Mouse (Mus musculus) spleen, adult 2 months (tissue): Measurements from ENCODE around the gene Tdrd6. TPM values are rescaled to one million over a fixed set of nuclear protein-coding genes. Genes with fewer than 3 reads are reported as not detected.

Source experiments
- DNase-seq, 2 experiments: peaks; one replicate each; pipeline versions ENCODE4 v3.0.0 to v3.0.0-alpha.2; 2012 to 2021; ENCODE audit warnings: low spot score in 2 of 2, low read depth in 1 of 2
- H3K27ac ChIP-seq: fragments of 200-500 bp; 2 replicates; pipeline ENCODE4 v1.5.1; 2012; ENCODE audit warnings: low read length, inconsistent platforms; ENCODE audit not compliant: insufficient read depth
- H3K27me3 ChIP-seq: fragments of 200-500 bp; 2 replicates; pipeline ENCODE4 v1.6.1; 2012; ENCODE audit warnings: mild to moderate bottlenecking, moderate library complexity, low read length, inconsistent platforms; ENCODE audit not compliant: control insufficient read depth, insufficient read depth
- H3K36me3 ChIP-seq: fragments of 200-500 bp; 2 replicates; pipeline ENCODE4 v1.6.1; 2012; ENCODE audit warnings: mild to moderate bottlenecking, low read length, inconsistent platforms; ENCODE audit not compliant: control insufficient read depth, insufficient read depth
- H3K4me1 ChIP-seq: fragments of 200-500 bp; 2 replicates; pipeline ENCODE4 v1.6.1; 2011; ENCODE audit warnings: inconsistent platforms; ENCODE audit not compliant: control insufficient read depth, insufficient read depth, insufficient read length
- H3K4me3 ChIP-seq: fragments of 200-500 bp; 2 replicates; pipeline ENCODE4 v1.5.1; 2011; ENCODE audit warnings: mild to moderate bottlenecking, inconsistent platforms; ENCODE audit not compliant: insufficient read depth, insufficient read length; ENCODE audit errors: extremely low read depth
- CTCF ChIP-seq: fragments of 200-500 bp; IDR thresholded peaks from 2 replicates; pipeline ENCODE4 v1.5.1; 2011; ENCODE audit warnings: mild to moderate bottlenecking, inconsistent platforms; ENCODE audit not compliant: insufficient read depth, insufficient read length, insufficient replicate concordance; ENCODE audit errors: extremely low read depth
- POLR2A ChIP-seq: fragments of 200-500 bp; IDR thresholded peaks from 2 replicates; pipeline ENCODE4 v1.6.1; 2011; ENCODE audit warnings: low read depth, low read length, inconsistent platforms
- WGBS: fragments of 180-500 bp; shearing (Covaris S2); methylation state at CpG from one replicate; pipeline ENCODE4 v1.1.7; 2018; 5-methylcytosine and 5-hydroxymethylcytosine counted together
- polyA plus RNA-seq: library from polyadenylated mRNA; depleted of rRNA; stranded (reverse); fragments of >200 nt; gene quantifications from 2 replicates; pipeline ENCODE4 v1.2.3, GENCODE M21; 2012

Tdrd6 gene
- polyA plus RNA-seq, 1 experiment = not detected

DNA sequence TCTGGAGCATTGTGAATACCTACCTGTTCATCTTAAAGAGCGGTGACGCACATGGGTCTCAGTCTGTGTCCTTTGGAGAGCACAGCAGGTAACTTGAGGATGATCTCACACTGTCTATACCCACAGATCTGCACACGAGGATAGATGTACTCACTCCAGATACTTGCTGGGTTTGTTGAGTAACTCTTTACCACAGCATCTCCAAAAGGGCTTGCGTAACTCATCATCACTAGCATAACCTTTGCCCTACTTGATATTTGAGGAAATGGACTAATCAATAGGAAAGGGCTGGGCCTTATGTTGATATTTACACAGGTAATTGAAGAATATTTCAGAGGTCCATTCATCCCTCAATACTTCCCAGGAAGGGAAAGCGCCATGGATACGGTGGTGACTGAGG, 40.3 kb downstream of the Tdrd6 start:
- Histone ChIP-seq H3K27me3 (no peaks in the 10 kb centered on the region), H3K27ac (no peak overlapping the region), H3K4me3 (no peak overlapping the region), H3K4me1 (no peaks in the 10 kb centered on the region), H3K36me3 (no peaks in the 10 kb centered on the region)
- DNase-seq = no peak
- TF ChIP-seq POLR2A = no peak
- TF ChIP-seq CTCF = no peak
- WGBS = 84% methylated on average over 6 of the region's 6 CpGs

DNA sequence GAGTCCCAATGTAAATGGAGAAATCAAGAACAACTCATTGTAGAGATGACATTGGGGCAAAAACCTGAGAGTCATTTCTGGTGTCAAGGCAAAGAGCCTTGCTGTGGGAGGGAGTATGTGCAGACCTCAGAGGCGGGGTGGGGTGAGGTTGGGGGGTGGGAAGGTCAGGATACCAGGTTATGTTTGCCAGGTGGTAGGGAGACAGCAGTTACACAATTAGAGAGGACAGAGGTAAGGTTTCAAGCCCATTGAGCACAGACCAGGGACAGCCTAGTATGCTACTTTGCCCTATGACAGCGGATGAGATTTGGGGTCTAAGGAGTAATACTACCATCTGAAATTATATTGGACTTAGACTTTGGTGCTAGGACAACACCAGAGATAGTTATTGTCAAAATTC, 42.8 kb downstream of the Tdrd6 start:
- H3K27me3 ChIP-seq = no peaks in the 10 kb centered on the region
- DNase-seq = no peak
- no peak for TF ChIP-seq POLR2A
- no peak for TF ChIP-seq CTCF
- H3K27ac ChIP-seq = no peak overlapping the region
- H3K4me1 ChIP-seq = no peaks in the 10 kb centered on the region
- WGBS = 88% methylated on average over 2 of the region's 2 CpGs
- H3K36me3 ChIP-seq = no peaks in the 10 kb centered on the region
- H3K4me3 ChIP-seq = no peak overlapping the region

DNA sequence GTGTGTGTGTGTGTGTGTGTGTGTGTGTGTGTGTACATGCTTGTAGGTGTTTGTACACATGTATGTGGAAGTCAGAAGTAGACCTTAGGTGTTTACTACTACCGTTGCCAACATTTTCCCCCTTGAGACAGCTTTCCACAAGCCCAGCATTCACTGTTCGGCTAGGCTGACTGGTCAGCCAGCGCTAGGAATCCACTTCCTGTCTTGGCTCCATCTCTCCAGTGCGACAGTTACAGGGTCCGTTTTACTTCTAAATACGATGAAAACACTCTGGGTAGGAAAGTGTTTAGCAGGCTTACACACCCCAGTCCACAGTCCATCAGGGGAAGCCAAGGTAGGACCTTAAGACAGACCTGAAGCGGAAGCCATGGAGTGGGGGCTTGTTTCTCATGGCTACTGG, 45.3 kb downstream of the Tdrd6 start:
- Histone ChIP-seq H3K27ac (no peak overlapping the region), H3K4me1 (no peaks in the 10 kb centered on the region; the same call in 1 of the 2 replicates), H3K27me3 (no peaks in the 10 kb centered on the region), H3K4me3 (no peak overlapping the region), H3K36me3 (no peaks in the 10 kb centered on the region)
- TF ChIP-seq CTCF (no peak), POLR2A (no peak)
- WGBS = 77% methylated on average over 7 of the region's 7 CpGs
- no peak for DNase-seq

DNA sequence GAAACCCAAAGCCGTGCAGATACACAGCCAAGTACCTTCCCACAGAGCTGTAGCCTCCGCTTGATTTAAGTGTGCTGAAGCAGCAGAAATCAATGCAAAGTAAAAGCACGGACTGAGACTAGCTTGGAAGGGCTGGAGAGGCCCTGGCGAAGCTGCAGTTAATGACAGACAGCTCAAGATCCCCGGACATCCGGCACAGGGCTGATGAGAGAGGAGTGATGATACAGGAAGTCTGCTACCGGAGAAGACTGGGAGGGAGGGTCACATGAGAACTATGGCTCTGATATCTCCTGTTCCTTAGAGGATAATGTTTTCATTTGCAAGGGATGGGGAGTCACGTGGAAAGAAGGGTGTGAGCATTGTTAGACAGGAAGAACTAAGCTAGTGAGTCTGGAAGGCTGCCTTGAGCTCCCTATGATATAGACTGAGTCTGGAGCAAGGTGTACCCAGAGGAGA, 49.1 kb downstream of the Tdrd6 start:
- no peak overlapping the region for H3K4me3 ChIP-seq
- TF ChIP-seq POLR2A = no peak
- no peak for TF ChIP-seq CTCF
- H3K27ac ChIP-seq = peak overlapping the region; percentile 22; the same call in 1 of the 2 replicates
- WGBS = 71% methylated on average over 8 of the region's 8 CpGs
- no peaks in the 10 kb centered on the region; the same call in 1 of the 2 replicates for H3K4me1 ChIP-seq
- H3K36me3 ChIP-seq = no peaks in the 10 kb centered on the region
- DNase-seq = no peak
- no peaks in the 10 kb centered on the region for H3K27me3 ChIP-seq

DNA sequence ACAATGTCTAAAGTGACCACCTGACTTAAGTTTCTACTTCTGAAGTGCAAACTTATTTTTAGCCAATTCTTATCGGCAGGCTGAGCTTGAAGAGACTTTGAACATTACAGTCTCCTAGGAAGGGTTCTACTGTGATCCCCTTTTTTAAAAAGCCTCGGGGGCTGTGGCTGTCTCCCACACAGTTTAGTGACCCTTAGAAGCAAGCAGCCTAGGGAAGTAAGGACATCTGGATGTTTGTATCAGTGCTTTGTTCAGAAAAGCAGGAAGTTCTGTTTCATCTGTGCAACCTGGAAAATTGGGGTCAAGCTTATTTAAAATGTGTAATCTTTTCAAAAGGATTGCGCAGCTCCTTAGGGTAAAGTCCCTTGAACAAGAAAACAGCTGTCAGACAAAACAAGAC, 49.6 kb downstream of the Tdrd6 start:
- Histone ChIP-seq H3K27ac (peak overlapping the region; percentile 22; the same call in 1 of the 2 replicates), H3K27me3 (no peaks in the 10 kb centered on the region), H3K4me3 (no peak overlapping the region), H3K36me3 (no peaks in the 10 kb centered on the region), H3K4me1 (no peaks in the 10 kb centered on the region; the same call in 1 of the 2 replicates)
- no peak for TF ChIP-seq CTCF
- WGBS = 58% methylated on average over 3 of the region's 3 CpGs
- no peak for DNase-seq

DNA sequence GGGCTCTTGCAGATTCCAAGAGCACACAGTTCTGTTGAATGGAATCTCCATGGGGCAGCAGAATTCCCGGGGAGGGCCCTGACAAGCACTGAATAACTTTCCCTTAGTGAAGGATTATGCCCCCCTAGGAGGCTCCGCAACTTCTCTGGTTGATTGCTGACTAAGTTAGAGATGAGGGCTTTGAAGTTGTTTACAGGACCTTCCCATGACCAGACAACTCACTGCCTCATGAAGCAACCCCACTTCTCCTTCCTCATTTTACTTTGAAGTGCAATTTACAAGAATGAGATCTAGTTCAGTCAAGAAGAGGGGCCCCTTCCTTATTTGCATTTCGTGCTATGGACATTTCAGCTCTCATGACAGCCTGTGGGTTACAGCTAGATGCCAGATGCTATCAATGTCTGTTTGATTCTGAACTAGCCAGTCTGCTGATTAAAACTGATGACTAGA, 56.5 kb downstream of the Tdrd6 start:
- no peak overlapping the region for H3K4me3 ChIP-seq

DNA sequence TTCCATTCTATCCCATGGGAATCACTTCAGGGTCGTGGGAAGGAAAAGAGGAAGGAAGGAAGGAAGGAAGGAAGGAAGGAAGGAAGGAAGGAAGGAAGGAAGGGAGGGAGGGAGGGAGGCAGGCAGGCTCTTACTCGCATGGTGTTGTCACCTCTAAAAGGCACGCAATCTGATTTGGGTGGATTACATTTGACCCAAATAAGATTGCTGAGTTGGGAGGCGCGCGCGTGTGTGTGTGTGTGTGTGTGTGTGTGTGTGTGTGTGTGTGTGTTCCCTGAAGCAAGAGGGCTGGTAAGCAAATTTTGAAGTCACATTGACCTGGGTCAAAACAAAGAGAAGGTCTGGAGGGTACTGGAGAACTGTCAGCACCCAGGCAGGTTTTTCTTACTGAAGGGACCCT, 60.8 kb downstream of the Tdrd6 start:
- TF ChIP-seq CTCF (no peak), POLR2A (no peak)
- H3K4me3 ChIP-seq = no peak overlapping the region
- DNase-seq = no peak
- WGBS = 50% methylated on average over 7 of the region's 7 CpGs
- no peaks in the 10 kb centered on the region for H3K36me3 ChIP-seq
- peak overlapping the region; percentile 44; the same call in 1 of the 2 replicates for H3K27ac ChIP-seq
- peaks cover 3% of the 10 kb centered on the region; the same call in 1 of the 2 replicates for H3K4me1 ChIP-seq
- H3K27me3 ChIP-seq = no peaks in the 10 kb centered on the region

More for the DNA sequence above, 56.5 kb downstream of the Tdrd6 start:
- Histone ChIP-seq H3K4me1 (peaks cover 4% of the 10 kb centered on the region; the same call in 1 of the 2 replicates), H3K27ac (no peak overlapping the region), H3K27me3 (no peaks in the 10 kb centered on the region), H3K36me3 (no peaks in the 10 kb centered on the region)
- DNase-seq = peak in 1 of 2 experiments; percentile 14
- 46% methylated on average over 3 of the region's 3 CpGs for WGBS
- TF ChIP-seq CTCF = no peak
- no peak for TF ChIP-seq POLR2A
